Mouse (Mus musculus): ENCODE measurements at regions not wholly inside any gene's neighbourhood (a gene's known extent, or its start where the extent isn't known, plus 50 kb on each side); places are given as distances from the start of the nearest gene placed in this dataset.

GRCm38 (mm10) chr2:54281966-54282365 is 154.2 kb upstream of the Galnt13 start:
- H3K4me1 ChIP-seq: no peaks in the 10 kb centered on the region
- no peak for ATAC-seq (ENCODE audit: low FRiP score)
- 71% methylated on average over 1 of the region's 1 CpGs for WGBS

GRCm38 (mm10) chr2:54283876-54284275 is 152.2 kb upstream of the Galnt13 start:
- Histone ChIP-seq H3K4me1 (no peaks in the 10 kb centered on the region), H3K4me2 (replicated peaks) (no peak overlapping the region), H3K9ac (no peak overlapping the region), H3K4me3 (no peak overlapping the region), H3K27me3 (no peaks in the 10 kb centered on the region), H3K36me3 (no peaks in the 10 kb centered on the region), H3K27ac (no peak overlapping the region), H3K9me3 (replicated peaks) (no peaks in the 10 kb centered on the region)
- 89% methylated on average over 2 of the region's 2 CpGs for WGBS
- ATAC-seq (ENCODE audit: low FRiP score): no peak

More at GRCm38 (mm10) chr2:54281966-54282365, 154.2 kb upstream of the Galnt13 start:
- no peak overlapping the region for H3K27ac ChIP-seq
- H3K9me3 ChIP-seq (replicated peaks): no peaks in the 10 kb centered on the region
- H3K4me2 ChIP-seq (replicated peaks): no peak overlapping the region
- H3K4me3 ChIP-seq: no peak overlapping the region
- H3K36me3 ChIP-seq: no peaks in the 10 kb centered on the region
- H3K27me3 ChIP-seq: no peaks in the 10 kb centered on the region
- no peak overlapping the region for H3K9ac ChIP-seq

- Histone ChIP-seq H3K36me3 (no peaks in the 10 kb centered on the region), H3K4me1 (no peaks in the 10 kb centered on the region), H3K9me3 (replicated peaks) (no peaks in the 10 kb centered on the region), H3K9ac (no peak overlapping the region), H3K4me2 (replicated peaks) (no peak overlapping the region), H3K4me3 (no peak overlapping the region), H3K27me3 (no peaks in the 10 kb centered on the region), H3K27ac (no peak overlapping the region)
- WGBS: 89% methylated on average over 4 of the region's 4 CpGs
- no peak for ATAC-seq (ENCODE audit: low FRiP score)
These were observed 130.6 kb upstream of the Galnt13 start for GRCm38 (mm10) chr2:54305473-54305872.

GRCm38 (mm10) chr2:54318559-54318958 is 117.6 kb upstream of the Galnt13 start:
- Histone ChIP-seq H3K4me2 (replicated peaks) (no peak overlapping the region), H3K4me3 (no peak overlapping the region), H3K36me3 (no peaks in the 10 kb centered on the region), H3K4me1 (no peaks in the 10 kb centered on the region; the same call in 1 of the 2 replicates), H3K27ac (no peak overlapping the region), H3K9me3 (replicated peaks) (no peaks in the 10 kb centered on the region), H3K27me3 (no peaks in the 10 kb centered on the region), H3K9ac (no peak overlapping the region)
- peak; percentile 78 for ATAC-seq (ENCODE audit: low FRiP score)
- WGBS: 57% methylated on average over 3 of the region's 3 CpGs

GRCm38 (mm10) chr2:54366963-54367362 is 69.2 kb upstream of the Galnt13 start:
- no peaks in the 10 kb centered on the region for H3K27me3 ChIP-seq
- no peak overlapping the region for H3K4me3 ChIP-seq
- no peaks in the 10 kb centered on the region for H3K36me3 ChIP-seq
- no peak overlapping the region for H3K27ac ChIP-seq
- ATAC-seq (ENCODE audit: low FRiP score): no peak
- H3K4me1 ChIP-seq: no peaks in the 10 kb centered on the region
- no peaks in the 10 kb centered on the region for H3K9me3 ChIP-seq (replicated peaks)
- no peak overlapping the region for H3K4me2 ChIP-seq (replicated peaks)
- WGBS: 70% methylated on average over 3 of the region's 3 CpGs
- H3K9ac ChIP-seq: no peak overlapping the region

GRCm38 (mm10) chr2:54379279-54379678 is 56.8 kb upstream of the Galnt13 start:
- Histone ChIP-seq H3K9me3 (replicated peaks) (no peaks in the 10 kb centered on the region), H3K36me3 (no peaks in the 10 kb centered on the region), H3K27ac (no peak overlapping the region), H3K4me1 (no peaks in the 10 kb centered on the region), H3K4me3 (no peak overlapping the region), H3K4me2 (replicated peaks) (no peak overlapping the region), H3K27me3 (no peaks in the 10 kb centered on the region), H3K9ac (no peak overlapping the region)
- no peak for ATAC-seq (ENCODE audit: low FRiP score)
- WGBS: 77% methylated on average over 2 of the region's 2 CpGs

All from hindbrain, embryonic 12.5 days (tissue).